Mouse (Mus musculus): ENCODE data around the gene Gart.

DNA sequence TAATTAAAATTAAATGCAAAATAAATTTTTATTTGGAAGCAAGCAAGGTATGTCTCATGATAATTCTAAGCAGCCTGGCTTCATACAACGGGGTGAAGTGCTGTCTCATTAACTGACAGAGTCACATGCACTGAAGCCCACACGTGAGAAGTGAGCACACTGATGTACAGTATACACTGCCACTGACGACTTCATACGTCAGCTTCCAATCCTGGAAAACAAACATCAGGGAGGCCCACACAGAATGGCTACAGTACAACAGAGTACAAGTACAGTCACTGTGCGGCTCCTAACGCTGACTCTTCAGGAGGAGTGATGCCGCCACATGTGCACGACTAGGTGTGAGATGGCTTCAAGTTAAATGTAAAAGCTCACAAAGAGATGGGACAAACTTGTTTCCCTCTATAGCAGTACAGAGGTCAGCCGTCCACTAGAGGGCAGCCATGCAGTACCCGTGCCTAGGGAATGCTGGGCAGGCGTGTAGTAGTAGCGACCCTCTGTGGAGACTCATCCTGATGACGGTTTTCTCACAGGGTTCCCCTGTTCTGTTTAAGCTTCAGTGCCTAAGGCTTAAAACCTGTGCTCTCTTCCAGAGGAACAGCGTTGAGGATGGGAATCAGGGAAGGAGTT is 47.8 kb upstream of the Gart start:
- peak; percentile 81 to 99 for TF ChIP-seq CTCF (conservative IDR thresholded peaks at IDR 0.05 in 1 of 2, IDR thresholded peaks at IDR 0.05 in 1 of 2; ENCODE audit: low read depth in 2 of 2, low read length in 2 of 2)
- 0 out of 2 replicates have a peak, but pooled peaks have one; percentile 21 for TF ChIP-seq POLR2A (IDR thresholded peaks at IDR 0.05; ENCODE audit: low read depth, low read length)
- no peak for TF ChIP-seq NRF1 (IDR thresholded peaks at IDR 0.05; ENCODE audit: low read depth, low read length)
- TF ChIP-seq POLR2AphosphoS2 (IDR thresholded peaks at IDR 0.05; ENCODE audit: low read depth, low read length) = no peak
- TF ChIP-seq ETS1 (conservative IDR thresholded peaks at IDR 0.05; ENCODE audit: low read depth, low read length) = no peak
- TF ChIP-seq ZKSCAN1 (IDR thresholded peaks at IDR 0.05; ENCODE audit: borderline replicate concordance, low read depth, low read length) = no peak
